Mouse (Mus musculus): ENCODE results near the gene Arhgef39. TPM values are rescaled to one million over a fixed set of nuclear protein-coding genes. Genes with fewer than 3 reads are reported as not detected.

Arhgef39 gene
- polyA plus RNA-seq, 1 experiment from 2014 or later = 31.0 TPM

DNA sequence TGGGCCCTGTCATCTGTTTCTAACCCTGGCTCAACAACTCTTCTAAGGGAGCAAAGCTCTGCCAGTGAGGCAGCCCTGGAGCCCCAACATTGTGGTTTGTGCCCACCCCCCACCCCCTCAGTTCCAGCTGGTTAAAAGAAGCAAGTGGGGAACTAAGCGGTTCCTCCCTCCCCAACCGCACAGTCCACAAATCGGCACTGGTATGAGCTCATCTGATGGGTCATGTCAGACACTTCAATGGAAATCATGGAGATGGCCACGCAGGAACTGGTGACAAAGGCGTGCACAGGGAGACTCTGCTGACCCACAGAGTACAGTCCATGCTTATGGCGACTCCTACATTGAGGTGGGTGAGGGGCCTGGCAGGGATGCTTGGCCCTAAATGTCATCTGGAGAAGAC, 33.6 kb downstream of the Arhgef39 start:
- no peak overlapping the region for H3K4me3 ChIP-seq (ENCODE audit: control insufficient read depth in 1 of 2, insufficient read depth in 1 of 2, low read depth in 1 of 2, low read length in 2 of 2)
- H3K4me2 ChIP-seq (ENCODE audit: low read length) = no peak overlapping the region
- H3K9me3 ChIP-seq (ENCODE audit: control insufficient read depth, low read length) = no peaks in the 10 kb centered on the region
- no peaks in the 10 kb centered on the region for H3K36me3 ChIP-seq (ENCODE audit: control insufficient read depth, insufficient read depth, low read length)
- ATAC-seq (ENCODE audit: insufficient number of reproducible peaks, insufficient read depth, low FRiP score, low read depth) = no peak
- WGBS = 77% methylated on average over 6 of the region's 6 CpGs
- H3K9ac ChIP-seq (ENCODE audit: low read length) = no peak overlapping the region
- H3K27ac ChIP-seq (replicated peaks in 1 of 2; ENCODE audit: control insufficient read depth in 1 of 2, insufficient read depth in 1 of 2, low read depth in 2 of 2, low read length in 2 of 2) = no peak overlapping the region
- H3K4me1 ChIP-seq (ENCODE audit: control insufficient read depth in 2 of 2, insufficient read depth in 2 of 2, low read length in 2 of 2) = no peaks in the 10 kb centered on the region; a peak in 1 of 4 replicates
- no peaks in the 10 kb centered on the region for H3K27me3 ChIP-seq (ENCODE audit: control insufficient read depth, insufficient read depth, low read length)

DNA sequence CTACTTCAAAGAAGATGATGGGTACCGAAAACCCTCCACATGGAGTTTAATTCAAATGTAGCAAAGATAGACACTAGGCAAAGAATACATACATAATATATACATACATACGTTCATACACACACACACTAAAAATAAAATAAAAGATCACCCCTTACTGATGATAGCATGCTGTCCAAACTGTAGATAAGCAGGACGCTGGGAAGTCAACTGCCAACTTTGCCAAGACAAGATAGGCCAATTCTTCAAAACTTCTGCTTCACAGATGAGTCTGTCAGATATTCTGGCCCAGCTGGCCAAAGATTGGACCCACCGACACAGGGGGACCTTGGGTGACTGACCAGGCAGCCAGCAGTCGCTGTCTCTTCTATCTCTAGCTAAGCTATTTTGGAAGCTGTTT, 36.4 kb downstream of the Arhgef39 start:
- H3K9me3 ChIP-seq (ENCODE audit: control insufficient read depth, low read length) = no peaks in the 10 kb centered on the region
- H3K27ac ChIP-seq (replicated peaks in 1 of 2; ENCODE audit: control insufficient read depth in 1 of 2, insufficient read depth in 1 of 2, low read depth in 2 of 2, low read length in 2 of 2) = no peak overlapping the region
- no peak for ATAC-seq (ENCODE audit: insufficient number of reproducible peaks, insufficient read depth, low FRiP score, low read depth)
- 81% methylated on average over 5 of the region's 5 CpGs for WGBS
- no peak overlapping the region for H3K4me2 ChIP-seq (ENCODE audit: low read length)
- no peaks in the 10 kb centered on the region for H3K27me3 ChIP-seq (ENCODE audit: control insufficient read depth, insufficient read depth, low read length)
- no peak overlapping the region for H3K9ac ChIP-seq (ENCODE audit: low read length)
- no peaks in the 10 kb centered on the region; a peak in 1 of 4 replicates for H3K4me1 ChIP-seq (ENCODE audit: control insufficient read depth in 2 of 2, insufficient read depth in 2 of 2, low read length in 2 of 2)
- H3K36me3 ChIP-seq (ENCODE audit: control insufficient read depth, insufficient read depth, low read length) = no peaks in the 10 kb centered on the region
- no peak overlapping the region for H3K4me3 ChIP-seq (ENCODE audit: control insufficient read depth in 1 of 2, insufficient read depth in 1 of 2, low read depth in 1 of 2, low read length in 2 of 2)

DNA sequence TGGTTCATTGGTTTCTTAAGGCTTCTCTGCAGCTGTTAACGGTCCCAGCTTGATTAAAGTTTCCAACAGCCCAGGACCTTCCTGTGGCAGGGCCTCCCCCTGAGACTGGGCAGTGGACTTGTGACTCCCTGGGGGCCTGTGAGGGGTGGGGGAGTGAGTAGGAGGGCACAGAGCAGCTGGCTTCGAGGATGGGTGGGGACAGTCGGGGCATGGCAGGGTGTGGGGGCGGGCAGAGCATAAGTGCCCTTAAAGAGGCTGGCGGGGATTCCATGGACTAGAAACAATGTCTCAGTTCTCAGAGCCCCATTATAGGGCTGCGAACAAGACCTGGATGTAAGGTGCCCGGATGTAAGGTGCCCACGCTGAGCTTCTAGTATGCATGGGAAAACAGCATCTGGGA, 42.4 kb downstream of the Arhgef39 start:
- whole genome bisulfite sequencing = 16% methylated on average over 8 of the region's 8 CpGs
- Histone ChIP-seq H3K27me3 (ENCODE audit: control insufficient read depth, insufficient read depth, low read length) (peaks cover 36% of the 10 kb centered on the region), H3K4me2 (ENCODE audit: low read length) (no peak overlapping the region), H3K36me3 (ENCODE audit: control insufficient read depth, insufficient read depth, low read length) (no peaks in the 10 kb centered on the region), H3K9ac (ENCODE audit: low read length) (no peak overlapping the region), H3K27ac (replicated peaks in 1 of 2; ENCODE audit: control insufficient read depth in 1 of 2, insufficient read depth in 1 of 2, low read depth in 2 of 2, low read length in 2 of 2) (no peak overlapping the region), H3K4me1 (ENCODE audit: control insufficient read depth in 2 of 2, insufficient read depth in 2 of 2, low read length in 2 of 2) (peaks cover 13 to 18% of the 10 kb centered on the region in 2 experiments; a peak in 3 of 4 replicates), H3K9me3 (ENCODE audit: control insufficient read depth, low read length) (no peaks in the 10 kb centered on the region), H3K4me3 (ENCODE audit: control insufficient read depth in 1 of 2, insufficient read depth in 1 of 2, low read depth in 1 of 2, low read length in 2 of 2) (no peak overlapping the region)
- no peak for ATAC-seq (ENCODE audit: insufficient number of reproducible peaks, insufficient read depth, low FRiP score, low read depth)

DNA sequence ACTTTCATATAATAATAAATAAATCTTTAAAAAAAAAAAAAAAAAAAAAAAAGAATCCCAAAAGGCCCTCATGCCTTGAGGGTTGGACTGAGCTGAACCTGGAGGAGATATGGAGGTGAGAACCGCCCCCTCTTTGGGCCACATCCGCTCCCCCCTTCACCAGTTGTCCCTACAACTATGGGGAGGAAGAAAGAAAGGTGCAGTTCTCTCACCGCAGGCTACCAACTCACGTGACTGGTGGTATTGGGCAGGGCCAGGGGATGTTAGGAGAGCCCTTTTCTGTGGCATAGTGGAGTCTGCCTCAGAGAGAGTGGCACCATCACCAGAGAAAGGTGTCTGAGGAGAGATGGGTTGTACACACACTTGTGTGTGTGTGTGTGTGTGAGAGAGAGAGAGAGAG, 43.0 kb downstream of the Arhgef39 start:
- Histone ChIP-seq H3K27ac (replicated peaks in 1 of 2; ENCODE audit: control insufficient read depth in 1 of 2, insufficient read depth in 1 of 2, low read depth in 2 of 2, low read length in 2 of 2) (no peak overlapping the region), H3K4me1 (ENCODE audit: control insufficient read depth in 2 of 2, insufficient read depth in 2 of 2, low read length in 2 of 2) (peaks cover 14 to 18% of the 10 kb centered on the region in 2 experiments; a peak in 3 of 4 replicates), H3K36me3 (ENCODE audit: control insufficient read depth, insufficient read depth, low read length) (no peaks in the 10 kb centered on the region), H3K9ac (ENCODE audit: low read length) (no peak overlapping the region), H3K4me2 (ENCODE audit: low read length) (no peak overlapping the region), H3K9me3 (ENCODE audit: control insufficient read depth, low read length) (no peaks in the 10 kb centered on the region), H3K4me3 (ENCODE audit: control insufficient read depth in 1 of 2, insufficient read depth in 1 of 2, low read depth in 1 of 2, low read length in 2 of 2) (no peak overlapping the region), H3K27me3 (ENCODE audit: control insufficient read depth, insufficient read depth, low read length) (peaks cover 42% of the 10 kb centered on the region)
- WGBS = 30% methylated on average over 4 of the region's 4 CpGs
- no peak for ATAC-seq (ENCODE audit: insufficient number of reproducible peaks, insufficient read depth, low FRiP score, low read depth)

DNA sequence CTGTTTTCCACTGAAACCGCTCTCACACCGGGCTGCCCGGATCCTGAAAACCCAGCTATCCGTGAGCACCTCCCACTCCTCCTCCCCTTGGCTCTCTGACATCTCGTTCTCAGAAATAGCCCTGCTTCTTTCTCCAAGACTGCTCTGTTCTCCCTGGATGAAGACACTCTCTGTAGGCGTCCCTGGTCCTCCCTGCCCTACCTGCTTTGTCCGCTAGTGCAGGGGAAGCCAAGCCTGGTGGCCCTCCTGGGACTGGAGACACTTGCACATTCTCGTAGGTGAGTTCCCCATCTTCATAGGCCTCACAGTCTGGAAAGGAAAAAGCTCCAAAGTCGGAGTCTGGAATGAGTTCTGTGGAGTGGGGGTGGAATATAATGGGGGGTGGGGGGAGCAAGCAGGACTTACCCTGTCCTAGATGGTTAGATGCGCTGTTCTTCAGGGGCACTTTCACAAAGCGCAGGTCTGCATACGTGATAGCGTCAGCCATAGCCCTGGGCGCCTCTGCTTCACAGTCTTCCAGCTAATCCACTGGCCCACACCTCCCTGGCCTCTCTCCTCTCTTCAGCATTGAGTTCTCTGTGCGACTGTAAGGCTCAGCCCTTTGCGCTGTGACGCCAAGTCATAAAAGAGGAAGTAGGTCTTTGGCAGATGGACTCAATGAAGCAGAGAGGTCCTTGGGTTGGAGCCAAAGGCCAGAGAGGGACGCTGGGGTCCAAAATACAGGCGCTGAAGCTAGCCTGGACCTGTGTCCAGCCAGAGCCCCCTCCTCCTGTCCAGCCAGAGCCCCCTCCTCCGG, 45.3 kb downstream of the Arhgef39 start, which contains the start of gene Cd72:
Gene Cd72 (minus strand): TSS at position 588 of the 796 bp plus-strand sequence.
- Histone ChIP-seq H3K9ac (ENCODE audit: low read length) (peak within 1 kb of the TSS; percentile 54), H3K4me2 (ENCODE audit: low read length) (peak within 1 kb of the TSS; percentile 62), H3K4me3 (ENCODE audit: control insufficient read depth in 1 of 2, insufficient read depth in 1 of 2, low read depth in 1 of 2, low read length in 2 of 2) (peak within 1 kb of the TSS; percentile 14 to 27; a peak in 3 of 4 replicates), H3K9me3 (ENCODE audit: control insufficient read depth, low read length) (no peaks in the 10 kb centered on the region), H3K36me3 (ENCODE audit: control insufficient read depth, insufficient read depth, low read length) (no peaks in the 10 kb centered on the region), H3K27me3 (ENCODE audit: control insufficient read depth, insufficient read depth, low read length) (peaks cover 45% of the 10 kb centered on the region), H3K4me1 (ENCODE audit: control insufficient read depth in 2 of 2, insufficient read depth in 2 of 2, low read length in 2 of 2) (peaks cover 14 to 18% of the 10 kb centered on the region in 2 experiments; a peak in 3 of 4 replicates), H3K27ac (replicated peaks in 1 of 2; ENCODE audit: control insufficient read depth in 1 of 2, insufficient read depth in 1 of 2, low read depth in 2 of 2, low read length in 2 of 2) (no peak within 1 kb of the TSS)
- ATAC-seq (ENCODE audit: insufficient number of reproducible peaks, insufficient read depth, low FRiP score, low read depth) = no peak
- WGBS = 29% methylated on average over 20 of the region's 20 CpGs

DNA sequence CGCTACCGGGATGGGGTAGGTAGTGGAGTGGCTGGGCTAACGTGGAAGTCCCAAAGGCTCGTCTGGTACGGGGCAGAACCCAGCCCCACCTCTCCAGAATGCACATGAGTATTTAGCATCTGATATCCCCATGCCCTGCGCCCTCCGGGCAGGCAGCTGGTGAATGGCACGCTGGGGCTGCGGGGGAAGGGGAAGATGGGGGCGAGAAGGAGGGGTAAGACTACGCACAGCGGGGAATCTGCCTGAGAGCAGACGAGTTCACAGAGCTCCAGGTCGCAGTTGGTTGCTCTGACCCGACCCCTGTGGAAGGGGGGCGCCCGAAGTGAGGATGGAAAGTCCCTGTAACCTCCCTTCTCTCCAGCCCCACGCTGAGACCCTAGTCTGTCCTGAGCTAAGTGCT, 46.1 kb downstream of the Arhgef39 start:
- Histone ChIP-seq H3K4me1 (ENCODE audit: control insufficient read depth in 2 of 2, insufficient read depth in 2 of 2, low read length in 2 of 2) (peaks cover 14 to 18% of the 10 kb centered on the region in 2 experiments; a peak in 3 of 4 replicates), H3K4me2 (ENCODE audit: low read length) (peak overlapping the region; percentile 62), H3K9me3 (ENCODE audit: control insufficient read depth, low read length) (no peaks in the 10 kb centered on the region), H3K27ac (replicated peaks in 1 of 2; ENCODE audit: control insufficient read depth in 1 of 2, insufficient read depth in 1 of 2, low read depth in 2 of 2, low read length in 2 of 2) (no peak overlapping the region), H3K9ac (ENCODE audit: low read length) (peak overlapping the region; percentile 54), H3K36me3 (ENCODE audit: control insufficient read depth, insufficient read depth, low read length) (no peaks in the 10 kb centered on the region), H3K27me3 (ENCODE audit: control insufficient read depth, insufficient read depth, low read length) (peaks cover 45% of the 10 kb centered on the region), H3K4me3 (ENCODE audit: control insufficient read depth in 1 of 2, insufficient read depth in 1 of 2, low read depth in 1 of 2, low read length in 2 of 2) (peak overlapping the region; percentile 14 to 27; a peak in 3 of 4 replicates)
- WGBS = 1% methylated on average over 18 of the region's 18 CpGs
- ATAC-seq (ENCODE audit: insufficient number of reproducible peaks, insufficient read depth, low FRiP score, low read depth) = no peak

DNA sequence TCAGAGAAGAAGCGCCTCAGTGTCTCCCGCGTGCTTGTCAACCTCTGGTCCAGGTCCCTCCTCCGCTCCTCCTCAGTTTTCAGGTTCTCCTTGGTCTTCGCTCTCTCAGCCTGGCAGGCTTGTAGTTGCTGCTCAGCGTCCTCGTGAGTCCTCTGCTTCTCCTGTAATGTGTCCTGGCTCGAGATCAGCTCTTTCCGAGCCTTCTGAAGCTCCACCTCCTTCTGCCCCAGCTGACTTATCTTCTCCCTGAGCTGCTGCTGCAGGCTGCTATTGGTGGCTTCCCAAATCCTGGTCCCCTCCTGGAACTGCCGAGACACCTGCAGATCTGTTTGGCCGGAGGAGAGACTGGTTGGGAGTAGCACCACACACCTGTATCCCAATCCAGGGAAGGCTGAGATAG, 47.2 kb downstream of the Arhgef39 start:
- H3K4me2 ChIP-seq (ENCODE audit: low read length) = no peak overlapping the region
- ATAC-seq (ENCODE audit: insufficient number of reproducible peaks, insufficient read depth, low FRiP score, low read depth) = no peak
- peaks cover 45% of the 10 kb centered on the region for H3K27me3 ChIP-seq (ENCODE audit: control insufficient read depth, insufficient read depth, low read length)

More for the DNA sequence above, 47.2 kb downstream of the Arhgef39 start:
- Histone ChIP-seq H3K9ac (ENCODE audit: low read length) (no peak overlapping the region), H3K9me3 (ENCODE audit: control insufficient read depth, low read length) (no peaks in the 10 kb centered on the region), H3K36me3 (ENCODE audit: control insufficient read depth, insufficient read depth, low read length) (peaks cover 10% of the 10 kb centered on the region), H3K4me3 (ENCODE audit: control insufficient read depth in 1 of 2, insufficient read depth in 1 of 2, low read depth in 1 of 2, low read length in 2 of 2) (no peak overlapping the region), H3K27ac (replicated peaks in 1 of 2; ENCODE audit: control insufficient read depth in 1 of 2, insufficient read depth in 1 of 2, low read depth in 2 of 2, low read length in 2 of 2) (no peak overlapping the region), H3K4me1 (ENCODE audit: control insufficient read depth in 2 of 2, insufficient read depth in 2 of 2, low read length in 2 of 2) (peaks cover 13 to 17% of the 10 kb centered on the region in 2 experiments; a peak in 3 of 4 replicates)
- 42% methylated on average over 11 of the region's 11 CpGs for WGBS

Data from heart, embryonic 14.5 days (tissue).